Mouse (Mus musculus) stomach, embryonic 14.5 days (tissue): Measurements from ENCODE around the gene Fam71f1. TPM values are rescaled to one million over a fixed set of nuclear protein-coding genes. Genes with fewer than 3 reads are reported as not detected.

ENCODE experiments used
- ATAC-seq: fragments of 200-750 bp; cut with Nextera tagmentation; 2 replicates; pipeline ENCODE4 v1.8.0; 2017; ENCODE audit warnings: low read depth, moderate TSS enrichment; ENCODE audit not compliant: insufficient number of reproducible peaks, insufficient read depth, low FRiP score
- H3K27ac ChIP-seq: fragments of 300-500 bp; sonication (generic); 2 replicates; pipeline ENCODE4 v1.5.1; 2014; ENCODE audit warnings: mild to moderate bottlenecking, low read length, moderate library complexity, mixed read lengths
- H3K27me3 ChIP-seq: fragments of 300-500 bp; sonication (generic); 2 replicates; pipeline ENCODE4 v1.6.1; 2014; ENCODE audit warnings: low read length, control low read depth, mixed read lengths; ENCODE audit not compliant: control insufficient read depth, insufficient read depth
- H3K36me3 ChIP-seq: fragments of 300-500 bp; sonication (generic); 2 replicates; pipeline ENCODE4 v1.6.1; 2014; ENCODE audit warnings: mild to moderate bottlenecking, control low read depth, low read length, moderate library complexity, mixed read lengths; ENCODE audit not compliant: control insufficient read depth, insufficient read depth
- H3K4me1 ChIP-seq: fragments of 300-500 bp; sonication (generic); 2 replicates; pipeline ENCODE4 v1.6.1; 2014; ENCODE audit warnings: low read length, control low read depth, mixed read lengths; ENCODE audit not compliant: control insufficient read depth, insufficient read depth
- H3K4me2 ChIP-seq: fragments of 300-500 bp; sonication (generic); replicated peaks from 2 replicates; pipeline ENCODE4 v1.6.1; 2014; ENCODE audit warnings: low read depth, low read length, control low read depth
- H3K4me3 ChIP-seq: fragments of 300-500 bp; sonication (generic); 2 replicates; pipeline ENCODE4 v1.5.1; 2014; ENCODE audit warnings: low read depth, low read length, control low read depth
- H3K9ac ChIP-seq: fragments of 300-500 bp; sonication (generic); replicated peaks from 2 replicates; pipeline ENCODE4 v1.6.1; 2014; ENCODE audit warnings: low read depth, mild to moderate bottlenecking, control low read depth, low read length, moderate library complexity, mixed read lengths
- H3K9me3 ChIP-seq: fragments of 300-500 bp; sonication (generic); 2 replicates; pipeline ENCODE4 v1.6.1; 2016; ENCODE audit warnings: low read depth, low read length, control low read depth; ENCODE audit not compliant: control insufficient read depth
- WGBS: fragments of 180-500 bp; shearing (Covaris S2); extraction: QIAGEN DNeasy Blood & Tissue Kit; methylation state at CpG from one replicate; pipeline ENCODE4 v1.1.7; 2014; 5-methylcytosine and 5-hydroxymethylcytosine counted together
- polyA plus RNA-seq: library from polyadenylated mRNA; unstranded; fragments of >200 nt; fragmentation: Nextera tagmentation; extraction: Ambion mirVana; gene quantifications from 2 replicates; pipeline ENCODE4 v1.2.1, GENCODE M21; 2014

Gene Fam71f1
- polyA plus RNA-seq, 1 experiment from 2014 or later: not detected

DNA sequence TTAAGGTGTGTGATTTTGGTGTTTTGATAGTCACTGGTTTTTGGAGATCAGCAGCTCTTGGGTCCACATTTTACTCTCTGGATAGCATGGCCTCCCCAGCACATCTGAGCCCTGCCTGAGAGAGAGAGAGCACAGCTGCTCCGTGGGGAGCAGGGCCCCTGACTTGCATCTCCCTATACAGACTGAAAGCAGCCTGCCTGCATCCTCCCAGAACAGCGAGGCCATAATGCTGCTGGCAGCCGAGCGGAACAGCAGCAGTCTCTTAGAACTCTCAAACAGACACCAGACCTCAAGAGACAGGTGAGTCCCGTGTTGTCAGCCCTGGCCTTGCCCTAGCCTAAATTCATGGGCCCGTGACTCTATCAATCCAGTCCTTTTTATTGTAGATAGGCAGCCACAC lies 31.5 kb upstream of the Fam71f1 start:
- whole genome bisulfite sequencing: 48% methylated on average over 6 of the region's 6 CpGs
- no peak overlapping the region for H3K9ac ChIP-seq
- no peaks in the 10 kb centered on the region for H3K9me3 ChIP-seq
- H3K36me3 ChIP-seq: no peaks in the 10 kb centered on the region
- no peaks in the 10 kb centered on the region for H3K4me1 ChIP-seq
- no peaks in the 10 kb centered on the region for H3K27me3 ChIP-seq
- H3K4me3 ChIP-seq: no peak overlapping the region
- ATAC-seq: no peak
- H3K4me2 ChIP-seq: no peak overlapping the region
- H3K27ac ChIP-seq: no peak overlapping the region

DNA sequence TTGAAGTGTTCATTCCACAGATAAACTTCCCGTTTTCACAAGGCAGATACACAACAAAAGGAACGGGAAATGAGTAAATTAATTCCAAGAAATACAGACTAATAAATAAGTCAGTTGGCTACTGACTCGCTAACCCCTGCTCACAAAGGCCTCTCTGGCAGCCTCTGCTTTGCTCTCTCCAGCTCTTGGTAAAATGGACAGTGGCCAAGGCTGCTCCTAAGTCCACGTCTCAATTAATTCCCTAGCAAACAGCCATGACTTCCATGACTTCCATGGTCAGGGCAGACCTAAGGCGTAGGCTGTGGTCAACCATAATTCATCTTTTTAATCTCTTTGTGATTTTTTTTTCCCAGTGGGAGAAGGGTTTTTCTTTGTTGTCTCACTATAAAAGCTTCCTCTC lies 31.0 kb upstream of the Fam71f1 start:
- no peak overlapping the region for H3K4me2 ChIP-seq
- H3K27me3 ChIP-seq: no peaks in the 10 kb centered on the region
- no peak overlapping the region for H3K4me3 ChIP-seq
- no peaks in the 10 kb centered on the region for H3K9me3 ChIP-seq
- H3K36me3 ChIP-seq: no peaks in the 10 kb centered on the region
- H3K4me1 ChIP-seq: no peaks in the 10 kb centered on the region
- H3K9ac ChIP-seq: no peak overlapping the region
- no peak for ATAC-seq
- no peak overlapping the region for H3K27ac ChIP-seq
- WGBS: 69% methylated on average over 5 of the region's 5 CpGs

DNA sequence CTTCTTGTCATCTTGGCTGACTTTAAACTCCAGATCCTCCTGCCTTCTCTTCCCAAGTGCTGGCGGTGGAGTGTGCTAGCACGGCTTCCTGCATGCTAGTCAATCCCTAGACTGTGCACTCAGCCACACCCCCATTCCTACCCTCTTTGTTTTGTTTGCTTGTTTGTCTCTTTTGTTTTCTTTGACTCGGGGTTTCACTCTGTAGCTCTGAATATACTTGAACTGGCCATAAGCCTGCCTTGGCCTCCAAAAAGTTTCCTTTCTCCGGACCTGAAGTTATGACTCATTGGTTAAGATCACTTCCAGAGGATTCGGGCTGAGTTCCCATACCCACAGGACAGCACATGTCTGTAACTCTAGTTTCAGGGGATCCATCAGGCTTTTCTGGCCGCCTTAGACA lies 30.3 kb upstream of the Fam71f1 start:
- H3K4me2 ChIP-seq: no peak overlapping the region
- WGBS: 66% methylated on average over 6 of the region's 6 CpGs
- H3K9me3 ChIP-seq: no peaks in the 10 kb centered on the region
- H3K4me1 ChIP-seq: no peaks in the 10 kb centered on the region
- ATAC-seq: no peak
- no peak overlapping the region for H3K4me3 ChIP-seq
- no peak overlapping the region for H3K9ac ChIP-seq
- no peak overlapping the region for H3K27ac ChIP-seq
- H3K27me3 ChIP-seq: no peaks in the 10 kb centered on the region
- H3K36me3 ChIP-seq: no peaks in the 10 kb centered on the region

DNA sequence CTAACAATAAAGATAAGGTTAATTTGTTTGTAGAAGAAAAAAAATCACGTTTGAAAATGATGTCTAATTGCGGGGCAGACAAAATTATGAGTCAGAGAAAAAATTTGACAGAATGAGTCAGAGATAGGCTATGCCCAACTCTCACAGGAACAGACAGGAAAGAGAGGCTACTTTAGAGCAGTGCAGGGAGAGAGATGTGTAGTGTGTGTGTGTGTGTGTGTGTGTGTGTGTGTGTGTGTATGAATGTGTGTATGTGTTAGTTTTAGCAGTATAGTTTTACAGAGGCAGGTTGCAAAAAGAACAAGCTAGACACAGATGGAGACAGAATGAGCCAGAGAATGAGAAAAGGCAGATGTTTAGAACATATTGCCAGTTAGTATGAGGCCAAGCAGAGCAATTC lies 19.8 kb upstream of the Fam71f1 start:
- Histone ChIP-seq H3K9me3 (no peaks in the 10 kb centered on the region), H3K27me3 (no peaks in the 10 kb centered on the region), H3K36me3 (no peaks in the 10 kb centered on the region), H3K27ac (no peak overlapping the region), H3K9ac (no peak overlapping the region), H3K4me1 (no peaks in the 10 kb centered on the region), H3K4me3 (no peak overlapping the region), H3K4me2 (no peak overlapping the region)
- ATAC-seq: no peak
- WGBS: 53% methylated on average over 2 of the region's 2 CpGs

DNA sequence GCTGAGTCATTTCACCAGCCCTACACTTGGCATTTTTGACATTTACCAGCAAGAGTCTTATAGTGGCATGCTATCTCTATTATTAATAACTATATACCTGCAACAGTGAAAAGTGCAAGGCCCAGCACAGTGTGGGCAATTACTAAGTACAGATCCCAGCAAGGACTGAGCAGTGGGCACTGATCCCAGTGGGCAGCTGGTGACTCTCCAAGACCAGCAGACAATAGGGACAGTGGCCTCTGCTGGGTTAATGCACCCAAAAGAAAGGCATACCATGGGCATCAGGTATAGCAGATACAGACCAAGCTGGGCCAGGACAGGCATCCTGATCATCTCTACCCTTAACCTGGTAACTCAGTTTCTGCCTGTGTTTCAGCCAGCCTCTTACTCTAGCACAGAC lies 15.7 kb upstream of the Fam71f1 start:
- Histone ChIP-seq H3K4me3 (no peak overlapping the region), H3K4me2 (no peak overlapping the region), H3K36me3 (no peaks in the 10 kb centered on the region), H3K4me1 (no peaks in the 10 kb centered on the region), H3K9ac (no peak overlapping the region), H3K27me3 (no peaks in the 10 kb centered on the region), H3K9me3 (no peaks in the 10 kb centered on the region), H3K27ac (no peak overlapping the region)
- no peak for ATAC-seq

DNA sequence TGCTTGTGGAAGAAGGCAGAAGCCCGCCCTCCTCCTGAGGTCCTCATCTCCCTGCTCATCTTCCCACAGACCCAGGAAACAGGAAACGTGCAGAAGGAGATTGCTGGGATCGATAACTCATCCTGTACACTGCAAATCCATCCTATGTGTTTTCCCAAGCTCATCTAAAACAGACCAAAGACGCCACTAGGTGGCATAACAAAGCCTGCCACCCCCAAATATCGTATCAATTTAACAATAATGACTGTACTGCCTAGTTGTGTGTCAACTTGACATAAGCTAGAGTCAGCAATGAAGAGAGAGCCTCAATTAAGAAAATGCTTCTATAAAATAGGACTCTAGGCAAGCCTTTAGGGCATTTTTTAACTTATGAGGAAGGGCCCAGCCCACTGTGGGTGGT lies 15.2 kb upstream of the Fam71f1 start:
- Histone ChIP-seq H3K4me1 (no peaks in the 10 kb centered on the region), H3K9ac (no peak overlapping the region), H3K36me3 (no peaks in the 10 kb centered on the region), H3K27ac (no peak overlapping the region), H3K4me3 (no peak overlapping the region), H3K27me3 (no peaks in the 10 kb centered on the region), H3K9me3 (no peaks in the 10 kb centered on the region), H3K4me2 (no peak overlapping the region)
- WGBS: 38% methylated on average over 5 of the region's 5 CpGs
- ATAC-seq: no peak

DNA sequence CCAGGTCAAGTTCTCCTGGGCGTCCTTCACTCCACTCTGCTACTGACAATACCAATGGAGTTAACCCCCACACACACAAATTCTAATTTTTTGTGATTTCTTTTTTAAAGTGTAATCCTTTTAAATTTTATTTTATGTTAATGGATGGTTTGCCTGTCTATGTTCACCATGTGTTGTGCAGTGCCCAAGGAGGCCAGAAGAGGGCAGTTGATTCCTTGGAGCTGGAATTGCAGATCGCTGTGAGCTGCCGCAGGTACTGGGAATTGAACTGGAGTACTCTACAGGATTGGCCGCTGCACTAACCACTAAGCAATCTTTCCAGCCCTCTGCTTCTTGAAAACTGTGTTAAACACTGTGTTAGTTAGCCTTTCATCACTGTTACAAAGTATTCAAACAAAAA lies 13.5 kb upstream of the Fam71f1 start:
- no peak overlapping the region for H3K9ac ChIP-seq
- no peak overlapping the region for H3K4me2 ChIP-seq
- H3K4me3 ChIP-seq: no peak overlapping the region
- no peaks in the 10 kb centered on the region for H3K4me1 ChIP-seq
- no peaks in the 10 kb centered on the region for H3K36me3 ChIP-seq
- 87% methylated on average over 4 of the region's 4 CpGs for WGBS
- no peaks in the 10 kb centered on the region for H3K9me3 ChIP-seq
- no peak overlapping the region for H3K27ac ChIP-seq
- H3K27me3 ChIP-seq: no peaks in the 10 kb centered on the region
- ATAC-seq: no peak

DNA sequence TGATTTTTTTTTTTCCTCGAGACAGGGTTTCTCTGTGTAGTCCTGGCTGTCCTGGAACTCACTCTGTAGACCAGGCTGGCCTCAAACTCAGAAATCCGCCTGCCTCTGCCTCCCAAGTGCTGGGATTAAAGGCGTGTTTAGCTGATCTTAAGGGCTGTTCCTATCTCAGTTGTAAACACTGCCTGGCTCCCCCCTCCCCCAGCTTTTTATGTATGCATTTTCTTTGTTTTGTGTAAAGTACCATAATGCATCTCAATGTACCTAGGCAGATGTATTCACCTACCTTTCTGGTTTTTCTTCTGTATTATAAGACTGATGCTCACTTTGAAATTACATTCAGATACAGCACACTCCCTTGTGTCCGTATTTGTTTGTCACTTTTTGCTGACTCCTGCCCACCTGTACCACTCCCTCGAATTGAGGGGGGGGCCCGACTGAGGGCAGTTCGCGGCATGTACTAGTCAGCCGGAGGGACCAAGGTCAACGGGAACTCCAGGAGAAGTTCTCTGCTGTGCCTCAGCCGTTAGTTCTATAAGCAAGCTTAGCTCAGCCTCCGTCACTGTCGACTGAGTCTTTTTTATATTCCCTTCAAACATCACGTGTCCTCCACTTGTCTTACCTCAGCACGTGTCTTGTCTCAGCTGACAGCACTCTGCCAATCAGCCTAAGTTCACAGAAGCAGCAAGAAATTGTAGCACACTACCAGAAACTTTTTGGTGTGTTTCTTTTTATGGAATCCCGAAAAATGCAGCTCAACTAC lies 9.9 kb upstream of the Fam71f1 start:
- Histone ChIP-seq H3K4me2 (no peak overlapping the region), H3K36me3 (no peaks in the 10 kb centered on the region), H3K4me3 (no peak overlapping the region), H3K4me1 (no peaks in the 10 kb centered on the region), H3K27me3 (no peaks in the 10 kb centered on the region), H3K27ac (no peak overlapping the region), H3K9ac (no peak overlapping the region), H3K9me3 (no peaks in the 10 kb centered on the region)
- 81% methylated on average over 16 of the region's 16 CpGs for WGBS
- no peak for ATAC-seq

DNA sequence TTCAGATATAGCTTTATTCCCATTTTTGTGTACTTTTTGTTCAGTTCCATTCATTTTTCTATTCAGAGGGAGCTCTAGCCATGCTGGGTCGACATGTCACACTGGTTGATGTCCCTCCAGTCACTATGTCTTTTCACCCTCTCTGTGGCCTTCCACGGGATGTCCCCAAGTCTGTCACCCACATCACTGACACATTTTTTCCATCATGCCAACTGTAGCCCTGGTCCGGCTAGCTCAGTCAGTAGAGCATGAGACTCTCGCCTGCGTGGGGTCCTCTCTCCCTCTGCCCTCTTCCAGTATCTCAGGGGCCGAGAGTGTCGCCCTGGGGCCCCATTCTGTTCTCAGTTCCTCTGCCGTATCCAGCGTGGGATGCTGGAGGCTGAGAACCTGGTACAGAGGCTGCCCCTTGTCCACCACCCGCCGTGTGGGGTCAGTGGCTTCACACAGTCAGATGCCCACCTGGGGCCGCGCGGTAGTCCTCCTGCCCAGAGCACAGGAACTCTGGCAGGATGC lies 5.2 kb upstream of the Fam71f1 start:
- Histone ChIP-seq H3K9me3 (no peaks in the 10 kb centered on the region), H3K4me2 (no peak overlapping the region), H3K36me3 (no peaks in the 10 kb centered on the region), H3K27ac (no peak overlapping the region), H3K4me1 (no peaks in the 10 kb centered on the region), H3K27me3 (no peaks in the 10 kb centered on the region), H3K4me3 (no peak overlapping the region), H3K9ac (no peak overlapping the region)
- WGBS: 70% methylated on average over 14 of the region's 14 CpGs
- no peak for ATAC-seq
